Mouse (Mus musculus): ENCODE measurements around the gene Hoxa11. TPM values are rescaled to one million over a fixed set of nuclear protein-coding genes. Genes with fewer than 3 reads are reported as not detected.
A peak's percentile ranks its signal among the peaks of the same experiment; 100 is the strongest.

Gene Hoxa11
- polyA plus RNA-seq, 1 experiment = not detected

- Histone ChIP-seq H3K27ac (ENCODE audit: control insufficient read depth, insufficient read depth, low read length) (no peak overlapping the region), H3K4me3 (ENCODE audit: control insufficient read depth, insufficient read depth, low read length) (no peak overlapping the region), H3K4me1 (replicated peaks; ENCODE audit: control insufficient read depth, insufficient read depth, low read length) (peaks cover 3% of the 10 kb centered on the region; the same call in 1 of the 2 replicates), H3K27me3 (ENCODE audit: control insufficient read depth, insufficient read depth, low read length) (peaks cover 50% of the 10 kb centered on the region), H3K36me3 (ENCODE audit: control insufficient read depth, insufficient read depth, low read length) (no peaks in the 10 kb centered on the region)
- 7% methylated on average over 9 of the region's 9 CpGs for WGBS
- no peak for DNase-seq
- TF ChIP-seq POLR2A (IDR thresholded peaks at IDR 0.05; ENCODE audit: control insufficient read depth, extremely low read depth, insufficient read depth, low read length, poor library complexity) (no peak), CTCF (IDR thresholded peaks at IDR 0.05; ENCODE audit: borderline replicate concordance, control insufficient read depth, extremely low read depth, insufficient read depth, low read length, poor library complexity) (no peak)
Observed at GRCm38 (mm10) chr6:52261751-52262462, 16.3 kb upstream of the Hoxa11 start.

DNA sequence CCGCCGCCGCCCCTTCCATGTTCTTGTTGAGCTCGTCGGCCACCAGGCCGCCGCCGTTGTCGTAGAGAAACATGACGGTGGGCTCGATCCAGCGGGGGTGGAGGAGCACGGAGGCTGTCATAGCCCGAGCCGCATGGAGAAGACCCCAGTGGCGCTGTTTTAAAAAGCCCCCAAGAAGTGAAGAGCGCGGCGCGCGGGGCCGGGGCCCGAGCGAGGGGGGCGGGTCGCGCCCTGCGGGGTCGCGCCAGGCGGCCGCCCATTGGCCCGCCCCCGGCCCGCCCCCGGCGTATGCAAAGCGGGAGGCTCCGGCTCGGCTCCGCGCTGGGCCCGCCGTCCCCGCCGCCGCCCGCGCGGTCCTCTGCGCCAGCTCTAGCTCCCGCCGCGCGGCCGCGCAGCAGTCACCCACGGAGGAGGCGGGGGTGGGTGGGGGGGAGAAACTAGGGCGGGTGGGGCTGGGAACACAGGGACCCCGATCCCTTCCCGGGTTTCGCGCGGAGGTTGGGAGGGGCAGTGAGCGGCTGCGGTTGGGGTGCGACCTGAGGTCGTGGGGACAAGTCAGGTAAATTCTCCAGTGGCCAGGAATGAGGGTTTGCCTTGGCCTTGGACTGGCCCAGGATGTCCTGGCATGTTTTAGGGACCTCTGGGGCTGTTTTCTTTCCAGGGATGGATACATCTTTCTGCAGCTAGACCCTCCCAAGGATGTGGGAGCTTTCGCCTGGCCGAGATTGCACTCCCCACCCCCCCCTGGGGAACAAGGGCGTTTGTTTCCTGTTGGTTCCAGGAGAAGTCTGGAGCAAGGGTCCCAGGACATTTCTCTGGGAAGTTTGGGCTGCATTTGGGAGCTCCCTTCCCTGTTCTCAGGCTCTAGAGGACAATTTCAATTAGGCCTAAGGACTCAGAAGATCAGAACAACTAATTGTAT, 15.3 kb upstream of the Hoxa11 start, which contains the start of gene Hoxa13:
TSS of gene Hoxa13 (minus strand) at position 227 of the 922 bp plus-strand sequence.
- Histone ChIP-seq H3K4me1 (replicated peaks; ENCODE audit: control insufficient read depth, insufficient read depth, low read length) (peaks cover 3% of the 10 kb centered on the region; the same call in 1 of the 2 replicates), H3K27me3 (ENCODE audit: control insufficient read depth, insufficient read depth, low read length) (peaks cover 45% of the 10 kb centered on the region), H3K4me3 (ENCODE audit: control insufficient read depth, insufficient read depth, low read length) (peak within 1 kb of the TSS; percentile 43), H3K36me3 (ENCODE audit: control insufficient read depth, insufficient read depth, low read length) (no peaks in the 10 kb centered on the region), H3K27ac (ENCODE audit: control insufficient read depth, insufficient read depth, low read length) (no peak within 1 kb of the TSS)
- no peak for TF ChIP-seq CTCF (IDR thresholded peaks at IDR 0.05; ENCODE audit: borderline replicate concordance, control insufficient read depth, extremely low read depth, insufficient read depth, low read length, poor library complexity)
- TF ChIP-seq POLR2A (IDR thresholded peaks at IDR 0.05; ENCODE audit: control insufficient read depth, extremely low read depth, insufficient read depth, low read length, poor library complexity) = no peak
- 3% methylated on average over 52 of the region's 72 CpGs for WGBS
- peak; percentile 60 for DNase-seq

GRCm38 (mm10) chr6:52259811-52260261, 14.2 kb upstream of the Hoxa11 start:
- TF ChIP-seq CTCF (IDR thresholded peaks at IDR 0.05; ENCODE audit: borderline replicate concordance, control insufficient read depth, extremely low read depth, insufficient read depth, low read length, poor library complexity) (no peak), POLR2A (IDR thresholded peaks at IDR 0.05; ENCODE audit: control insufficient read depth, extremely low read depth, insufficient read depth, low read length, poor library complexity) (no peak)
- H3K27me3 ChIP-seq (ENCODE audit: control insufficient read depth, insufficient read depth, low read length) = peaks cover 40% of the 10 kb centered on the region
- DNase-seq = no peak
- peak overlapping the region; percentile 19; the same call in 1 of the 2 replicates for H3K4me3 ChIP-seq (ENCODE audit: control insufficient read depth, insufficient read depth, low read length)
- no peak overlapping the region for H3K27ac ChIP-seq (ENCODE audit: control insufficient read depth, insufficient read depth, low read length)
- peaks cover 3% of the 10 kb centered on the region; the same call in 1 of the 2 replicates for H3K4me1 ChIP-seq (replicated peaks; ENCODE audit: control insufficient read depth, insufficient read depth, low read length)
- no peaks in the 10 kb centered on the region for H3K36me3 ChIP-seq (ENCODE audit: control insufficient read depth, insufficient read depth, low read length)
- WGBS = 3% methylated on average over 39 of the region's 39 CpGs

GRCm38 (mm10) chr6:52259081-52259790, 13.6 kb upstream of the Hoxa11 start:
- Histone ChIP-seq H3K4me3 (ENCODE audit: control insufficient read depth, insufficient read depth, low read length) (no peak overlapping the region), H3K36me3 (ENCODE audit: control insufficient read depth, insufficient read depth, low read length) (no peaks in the 10 kb centered on the region), H3K27ac (ENCODE audit: control insufficient read depth, insufficient read depth, low read length) (no peak overlapping the region), H3K27me3 (ENCODE audit: control insufficient read depth, insufficient read depth, low read length) (peaks cover 38% of the 10 kb centered on the region), H3K4me1 (replicated peaks; ENCODE audit: control insufficient read depth, insufficient read depth, low read length) (peaks cover 3% of the 10 kb centered on the region; the same call in 1 of the 2 replicates)
- no peak for DNase-seq
- WGBS = 4% methylated on average over 25 of the region's 25 CpGs
- no peak for TF ChIP-seq POLR2A (IDR thresholded peaks at IDR 0.05; ENCODE audit: control insufficient read depth, extremely low read depth, insufficient read depth, low read length, poor library complexity)
- no peak for TF ChIP-seq CTCF (IDR thresholded peaks at IDR 0.05; ENCODE audit: borderline replicate concordance, control insufficient read depth, extremely low read depth, insufficient read depth, low read length, poor library complexity)

DNA sequence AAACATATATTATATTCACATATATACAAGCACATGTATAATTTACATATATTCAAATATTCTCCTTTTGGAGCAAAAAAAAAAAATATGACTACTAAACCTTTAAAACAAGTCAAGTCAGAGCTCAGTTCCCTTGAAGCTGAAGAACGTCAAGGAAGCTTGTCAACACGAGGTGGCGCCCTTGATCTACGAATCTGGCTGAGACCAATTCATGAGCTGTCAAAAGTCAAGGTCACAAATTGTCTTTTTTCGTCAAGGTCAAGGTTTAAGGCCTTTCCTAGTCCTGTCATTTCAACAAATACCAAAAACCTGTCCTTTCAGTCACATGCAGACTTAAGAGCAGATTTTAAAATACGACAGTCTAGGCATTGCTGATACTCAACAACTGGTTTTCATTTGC, 11.3 kb upstream of the Hoxa11 start:
- peak; percentile 85 for DNase-seq

More for the DNA sequence above, 11.3 kb upstream of the Hoxa11 start:
- Histone ChIP-seq H3K4me1 (replicated peaks; ENCODE audit: control insufficient read depth, insufficient read depth, low read length) (peaks cover 3% of the 10 kb centered on the region; the same call in 1 of the 2 replicates), H3K36me3 (ENCODE audit: control insufficient read depth, insufficient read depth, low read length) (no peaks in the 10 kb centered on the region), H3K27me3 (ENCODE audit: control insufficient read depth, insufficient read depth, low read length) (peaks cover 39% of the 10 kb centered on the region), H3K27ac (ENCODE audit: control insufficient read depth, insufficient read depth, low read length) (no peak overlapping the region), H3K4me3 (ENCODE audit: control insufficient read depth, insufficient read depth, low read length) (no peak overlapping the region)
- 1% methylated on average over 6 of the region's 6 CpGs for WGBS
- TF ChIP-seq CTCF (IDR thresholded peaks at IDR 0.05; ENCODE audit: borderline replicate concordance, control insufficient read depth, extremely low read depth, insufficient read depth, low read length, poor library complexity) (no peak), POLR2A (IDR thresholded peaks at IDR 0.05; ENCODE audit: control insufficient read depth, extremely low read depth, insufficient read depth, low read length, poor library complexity) (no peak)

Measured in thymus, adult 2 months (tissue).